Comparison of ENCODE assay signal across 8 mouse cellular contexts in genomic region chr7:105602860-105603623, GRCm38 (mm10). TPM values are rescaled to one million over a fixed set of nuclear protein-coding genes. Genes with fewer than 3 reads are reported as not detected.
DNase-seq lines count a peak whose midpoint lies in the region; ATAC-seq and TF ChIP-seq lines count a peak whose summit lies in the region.

No protein-coding gene starts in this region.

- H3K79me3 ChIP-seq in C2C12 (ENCODE audit: low read depth), result no peaks in the 10 kb centered on the region

- no peak overlapping the region for H3ac ChIP-seq in C2C12 (ENCODE audit: control insufficient read depth, insufficient read length, low read depth)

- no peak overlapping the region for H3K4me2 ChIP-seq in embryonic facial prominence, embryonic 14.5 days (ENCODE audit: low read depth, low read length)
- H3K4me2 ChIP-seq in heart, embryonic 12.5 days, result no peak overlapping the region
- no peak overlapping the region for H3K4me2 ChIP-seq in kidney, embryonic 16.5 days (replicated peaks; ENCODE audit: low read depth, low read length)
- no peak overlapping the region for H3K4me2 ChIP-seq in liver, embryonic 11.5 days
- H3K4me2 ChIP-seq in stomach, postnatal 0 days (replicated peaks; ENCODE audit: low read depth), result no peak overlapping the region

- no peaks in the 10 kb centered on the region for H3K36me3 ChIP-seq in C2C12 (ENCODE audit: control insufficient read depth, insufficient read depth)
- no peaks in the 10 kb centered on the region for H3K36me3 ChIP-seq in embryonic facial prominence, embryonic 14.5 days (ENCODE audit: control insufficient read depth, insufficient read depth, low read length)
- H3K36me3 ChIP-seq in heart, embryonic 12.5 days, result no peaks in the 10 kb centered on the region
- H3K36me3 ChIP-seq in kidney, embryonic 16.5 days (ENCODE audit: insufficient read depth, low read length), result no peaks in the 10 kb centered on the region
- no peaks in the 10 kb centered on the region for H3K36me3 ChIP-seq in liver, embryonic 11.5 days (ENCODE audit: control insufficient read depth, insufficient read depth, low read length)
- no peaks in the 10 kb centered on the region for H3K36me3 ChIP-seq in stomach, postnatal 0 days (ENCODE audit: control insufficient read depth, insufficient read depth, low read length)

- no peak overlapping the region for H3K9ac ChIP-seq in embryonic facial prominence, embryonic 14.5 days (ENCODE audit: low read depth, low read length)
- no peak overlapping the region for H3K9ac ChIP-seq in heart, embryonic 12.5 days
- H3K9ac ChIP-seq in kidney, embryonic 16.5 days (replicated peaks; ENCODE audit: low read length), result no peak overlapping the region
- no peak overlapping the region for H3K9ac ChIP-seq in liver, embryonic 11.5 days (ENCODE audit: low read depth, low read length)
- H3K9ac ChIP-seq in stomach, postnatal 0 days (ENCODE audit: low read length), result no peak overlapping the region

- no peaks in the 10 kb centered on the region for H3K27me3 ChIP-seq in C2C12 (ENCODE audit: control insufficient read depth, insufficient read depth, insufficient read length)
- H3K27me3 ChIP-seq in embryonic facial prominence, embryonic 14.5 days (replicated peaks; ENCODE audit: control insufficient read depth, insufficient read depth, low read length), result no peaks in the 10 kb centered on the region
- H3K27me3 ChIP-seq in heart, embryonic 12.5 days (replicated peaks), result no peaks in the 10 kb centered on the region
- no peaks in the 10 kb centered on the region for H3K27me3 ChIP-seq in kidney, embryonic 16.5 days (ENCODE audit: insufficient read depth, low read length)
- H3K27me3 ChIP-seq in liver, embryonic 11.5 days (replicated peaks; ENCODE audit: control insufficient read depth, insufficient read depth, low read length), result no peaks in the 10 kb centered on the region
- no peaks in the 10 kb centered on the region for H3K27me3 ChIP-seq in stomach, postnatal 0 days (ENCODE audit: control insufficient read depth, insufficient read depth, low read length)

- DNase-seq in adrenal gland, postnatal 36 days, result peak; percentile 77 to 83
- DNase-seq in embryonic facial prominence, embryonic 14.5 days (ENCODE audit: low spot score), result peak; percentile 55
- peak; percentile 52 for DNase-seq in liver, embryonic 11.5 days (ENCODE audit: low spot score)
- DNase-seq in natural killer cell, adult 2 months (ENCODE audit: low spot score in 2 of 2), result peak; percentile 18 to 43
- DNase-seq in stomach, postnatal 0 days (ENCODE audit: low spot score), result peak; percentile 68

- peaks cover 8% of the 10 kb centered on the region; the same call in 1 of the 2 replicates for H3K9me3 ChIP-seq in embryonic facial prominence, embryonic 14.5 days (ENCODE audit: control insufficient read depth, low read length)
- H3K9me3 ChIP-seq in heart, embryonic 12.5 days (replicated peaks), result peaks cover 7% of the 10 kb centered on the region; the same call in 1 of the 2 replicates
- H3K9me3 ChIP-seq in kidney, embryonic 16.5 days (ENCODE audit: low read length), result peaks cover 10% of the 10 kb centered on the region; the same call in 1 of the 2 replicates
- H3K9me3 ChIP-seq in liver, embryonic 11.5 days (ENCODE audit: control insufficient read depth, low read length), result no peaks in the 10 kb centered on the region
- H3K9me3 ChIP-seq in stomach, postnatal 0 days (ENCODE audit: control insufficient read depth, low read length), result no peaks in the 10 kb centered on the region

- TF ChIP-seq EP300 in stomach, postnatal 0 days (optimal IDR thresholded peaks at IDR 0.05), result no peak

- no peak overlapping the region for H3K4me3 ChIP-seq in C2C12 (ENCODE audit: insufficient read depth, poor library complexity, severe bottlenecking)
- no peak overlapping the region for H3K4me3 ChIP-seq in embryonic facial prominence, embryonic 14.5 days (ENCODE audit: low read depth, low read length)
- H3K4me3 ChIP-seq in heart, embryonic 12.5 days, result no peak overlapping the region
- no peak overlapping the region for H3K4me3 ChIP-seq in kidney, embryonic 16.5 days (ENCODE audit: low read length)
- no peak overlapping the region for H3K4me3 ChIP-seq in liver, embryonic 11.5 days (ENCODE audit: low read depth, low read length)
- no peak overlapping the region for H3K4me3 ChIP-seq in stomach, postnatal 0 days (ENCODE audit: low read depth, low read length)

- peak; percentile 32 for TF ChIP-seq CTCF in C2C12 (IDR thresholded peaks at IDR 0.05; ENCODE audit: control insufficient read depth, insufficient read depth, insufficient read length)
- TF ChIP-seq CTCF in stomach, postnatal 0 days (IDR thresholded peaks at IDR 0.05; ENCODE audit: low read depth), result peak; percentile 86

- H3K4me1 ChIP-seq in embryonic facial prominence, embryonic 14.5 days (ENCODE audit: control insufficient read depth, insufficient read depth, low read length), result no peaks in the 10 kb centered on the region
- no peaks in the 10 kb centered on the region for H3K4me1 ChIP-seq in heart, embryonic 12.5 days (replicated peaks)
- no peaks in the 10 kb centered on the region for H3K4me1 ChIP-seq in kidney, embryonic 16.5 days (ENCODE audit: insufficient read depth, low read length)
- H3K4me1 ChIP-seq in liver, embryonic 11.5 days (replicated peaks; ENCODE audit: control insufficient read depth, insufficient read depth, low read length), result no peaks in the 10 kb centered on the region
- H3K4me1 ChIP-seq in stomach, postnatal 0 days (replicated peaks; ENCODE audit: control insufficient read depth, insufficient read depth), result no peaks in the 10 kb centered on the region

- 29% methylated on average over 9 of the region's 9 CpGs for WGBS in embryonic facial prominence, embryonic 14.5 days
- WGBS in heart, embryonic 12.5 days, result 42% methylated on average over 9 of the region's 9 CpGs
- WGBS in kidney, embryonic 16.5 days, result 29% methylated on average over 9 of the region's 9 CpGs
- 34% methylated on average over 9 of the region's 9 CpGs for WGBS in liver, embryonic 11.5 days
- 33% methylated on average over 9 of the region's 9 CpGs for WGBS in stomach, postnatal 0 days

- no peaks in the 10 kb centered on the region for H3K79me2 ChIP-seq in C2C12 (ENCODE audit: control insufficient read depth, insufficient read depth)

- peak; percentile 65; the same call in 1 of the 2 replicates for ATAC-seq in embryonic facial prominence, embryonic 14.5 days (ENCODE audit: low read depth)
- peak; percentile 63; the same call in 1 of the 2 replicates for ATAC-seq in heart, embryonic 12.5 days (ENCODE audit: insufficient number of reproducible peaks, low FRiP score)
- peak; percentile 92 for ATAC-seq in kidney, embryonic 16.5 days (ENCODE audit: low FRiP score, low TSS enrichment)
- peak; percentile 68 for ATAC-seq in liver, embryonic 11.5 days (replicated peaks; ENCODE audit: low FRiP score)
- peak; percentile 77 for ATAC-seq in stomach, postnatal 0 days (ENCODE audit: low FRiP score, low TSS enrichment)

- no peak overlapping the region for H3K27ac ChIP-seq in embryonic facial prominence, embryonic 14.5 days (replicated peaks; ENCODE audit: low read depth, low read length)
- no peak overlapping the region for H3K27ac ChIP-seq in heart, embryonic 12.5 days (ENCODE audit: poor library complexity, severe bottlenecking)
- H3K27ac ChIP-seq in kidney, embryonic 16.5 days (ENCODE audit: low read length), result no peak overlapping the region
- H3K27ac ChIP-seq in liver, embryonic 11.5 days (ENCODE audit: low read depth, low read length), result no peak overlapping the region
- H3K27ac ChIP-seq in stomach, postnatal 0 days (replicated peaks), result no peak overlapping the region

RNA-seq across cellular contexts. Expression of gene Hpx, which starts 3.1 kb away (rescaled TPM):
- polyA plus RNA-seq in C2C12 (2012; fragmentation: generic; extraction: Trizol), result 0.22 TPM
- 1 to 10 TPM in 1 of 2 experiments, under 1 TPM in 1; 0.23 to 1.6 TPM for total RNA-seq in adrenal gland, postnatal 36 days (2021)
- polyA plus RNA-seq in embryonic facial prominence, embryonic 14.5 days (2014; fragmentation: Nextera tagmentation; extraction: Ambion mirVana), result 0.38 and 0.40 TPM in 2 replicates
- polyA plus RNA-seq in heart, embryonic 12.5 days (2016; fragmentation: Nextera tagmentation; extraction: Ambion mirVana), result 0.33 and 1.9 TPM in 2 replicates
- polyA plus RNA-seq in kidney, embryonic 16.5 days (2015; fragmentation: Nextera tagmentation; extraction: Ambion mirVana), result 1.3 and 1.7 TPM in 2 replicates
- polyA plus RNA-seq in liver, embryonic 11.5 days (2014; fragmentation: Nextera tagmentation; extraction: Ambion mirVana), result 66.3 TPM in 2 replicates
- polyA plus RNA-seq in stomach, postnatal 0 days (2015; fragmentation: Nextera tagmentation; extraction: Ambion mirVana), result 2.7 and 5.4 TPM in 2 replicates

RNA-seq across cellular contexts. Expression of gene Apbb1, which starts 21.6 kb away (rescaled TPM):
- polyA plus RNA-seq in C2C12 (2012; fragmentation: generic; extraction: Trizol), result 22.4 TPM
- 10 to 100 TPM; 11.4 to 11.5 TPM for total RNA-seq in adrenal gland, postnatal 36 days (2021)
- polyA plus RNA-seq in embryonic facial prominence, embryonic 14.5 days (2014; fragmentation: Nextera tagmentation; extraction: Ambion mirVana), result 45.6 and 48.2 TPM in 2 replicates
- 48.8 and 52.9 TPM in 2 replicates for polyA plus RNA-seq in heart, embryonic 12.5 days (2016; fragmentation: Nextera tagmentation; extraction: Ambion mirVana)
- 62.1 and 62.2 TPM in 2 replicates for polyA plus RNA-seq in kidney, embryonic 16.5 days (2015; fragmentation: Nextera tagmentation; extraction: Ambion mirVana)
- 17.1 and 18.7 TPM in 2 replicates for polyA plus RNA-seq in liver, embryonic 11.5 days (2014; fragmentation: Nextera tagmentation; extraction: Ambion mirVana)
- 16.6 and 18.5 TPM in 2 replicates for polyA plus RNA-seq in stomach, postnatal 0 days (2015; fragmentation: Nextera tagmentation; extraction: Ambion mirVana)

RNA-seq across cellular contexts. Expression of gene Trim3, which starts 30.3 kb away (rescaled TPM):
- polyA plus RNA-seq in C2C12 (2012; fragmentation: generic; extraction: Trizol), result 44.4 TPM
- total RNA-seq in adrenal gland, postnatal 36 days (2021), result 10 to 100 TPM; 24.6 to 30.9 TPM
- 31.2 and 32.8 TPM in 2 replicates for polyA plus RNA-seq in embryonic facial prominence, embryonic 14.5 days (2014; fragmentation: Nextera tagmentation; extraction: Ambion mirVana)
- polyA plus RNA-seq in heart, embryonic 12.5 days (2016; fragmentation: Nextera tagmentation; extraction: Ambion mirVana), result 27.9 and 30.7 TPM in 2 replicates
- polyA plus RNA-seq in kidney, embryonic 16.5 days (2015; fragmentation: Nextera tagmentation; extraction: Ambion mirVana), result 38.7 and 39.2 TPM in 2 replicates
- 13.7 and 15.4 TPM in 2 replicates for polyA plus RNA-seq in liver, embryonic 11.5 days (2014; fragmentation: Nextera tagmentation; extraction: Ambion mirVana)
- polyA plus RNA-seq in stomach, postnatal 0 days (2015; fragmentation: Nextera tagmentation; extraction: Ambion mirVana), result 14.5 TPM in 2 replicates

RNA-seq across cellular contexts. Expression of gene Timm10b, which starts 36.8 kb away (rescaled TPM):
- polyA plus RNA-seq in C2C12 (2012; fragmentation: generic; extraction: Trizol), result 203 TPM
- total RNA-seq in adrenal gland, postnatal 36 days (2021), result 100 to 1,000 TPM; 101 to 139 TPM
- polyA plus RNA-seq in embryonic facial prominence, embryonic 14.5 days (2014; fragmentation: Nextera tagmentation; extraction: Ambion mirVana), result 183 and 216 TPM in 2 replicates
- polyA plus RNA-seq in heart, embryonic 12.5 days (2016; fragmentation: Nextera tagmentation; extraction: Ambion mirVana), result 142 and 155 TPM in 2 replicates
- 164 and 183 TPM in 2 replicates for polyA plus RNA-seq in kidney, embryonic 16.5 days (2015; fragmentation: Nextera tagmentation; extraction: Ambion mirVana)
- polyA plus RNA-seq in liver, embryonic 11.5 days (2014; fragmentation: Nextera tagmentation; extraction: Ambion mirVana), result 222 and 242 TPM in 2 replicates
- 184 and 204 TPM in 2 replicates for polyA plus RNA-seq in stomach, postnatal 0 days (2015; fragmentation: Nextera tagmentation; extraction: Ambion mirVana)

RNA-seq across cellular contexts. Expression of gene Arfip2, which starts 37.2 kb away (rescaled TPM):
- 68.2 TPM for polyA plus RNA-seq in C2C12 (2012; fragmentation: generic; extraction: Trizol)
- total RNA-seq in adrenal gland, postnatal 36 days (2021), result 10 to 100 TPM; 53.4 to 54.9 TPM
- 100 and 103 TPM in 2 replicates for polyA plus RNA-seq in embryonic facial prominence, embryonic 14.5 days (2014; fragmentation: Nextera tagmentation; extraction: Ambion mirVana)
- polyA plus RNA-seq in heart, embryonic 12.5 days (2016; fragmentation: Nextera tagmentation; extraction: Ambion mirVana), result 45.5 and 45.6 TPM in 2 replicates
- polyA plus RNA-seq in kidney, embryonic 16.5 days (2015; fragmentation: Nextera tagmentation; extraction: Ambion mirVana), result 92.4 and 92.5 TPM in 2 replicates
- polyA plus RNA-seq in liver, embryonic 11.5 days (2014; fragmentation: Nextera tagmentation; extraction: Ambion mirVana), result 42.7 and 50.1 TPM in 2 replicates
- polyA plus RNA-seq in stomach, postnatal 0 days (2015; fragmentation: Nextera tagmentation; extraction: Ambion mirVana), result 53.0 and 53.2 TPM in 2 replicates

Comparison
In these comparisons a context has a peak if more than half of its experiments do, and no peak if none do; other contexts are left out.
1. RNA of gene Hpx, which starts 3.1 kb away (polyA plus RNA-seq): 66.3 TPM in liver, embryonic 11.5 days; 2.7 to 5.4 TPM in stomach, postnatal 0 days, 0.33 to 1.9 TPM in heart, embryonic 12.5 days, 1.3 to 1.7 TPM in kidney, embryonic 16.5 days, 0.38 to 0.40 TPM in embryonic facial prominence, embryonic 14.5 days and 0.22 TPM in C2C12 (single experiment); every median in the first group is over 10 times any median in the second.
2. Peak in every context shown above with its lines, with median percentiles within 50 percentile points of each other: DNase-seq and ATAC-seq.